Mouse (Mus musculus) limb, embryonic 14.5 days (tissue): ENCODE results near the gene Flot1. TPM values are rescaled to one million over a fixed set of nuclear protein-coding genes. Genes with fewer than 3 reads are reported as not detected.

ENCODE experiments used
- ATAC-seq: fragments of 200-750 bp; cut with Nextera tagmentation; 2 replicates; pipeline ENCODE4 v1.8.0; 2017; ENCODE audit warnings: low read depth, moderate number of reproducible peaks, moderate TSS enrichment; ENCODE audit not compliant: low FRiP score
- DNase-seq: peaks from one replicate; pipeline ENCODE4 v3.0.0-alpha.2; 2015; ENCODE audit warnings: low spot score
- H3K27ac ChIP-seq: fragments of 300-500 bp; sonication (generic); replicated peaks from 2 replicates; pipeline ENCODE4 v1.5.1; 2014; ENCODE audit warnings: low read depth, mild to moderate bottlenecking, low read length, moderate library complexity, mixed read lengths
- H3K27me3 ChIP-seq: fragments of 300-500 bp; sonication (generic); 2 replicates; pipeline ENCODE4 v1.6.1; 2014; ENCODE audit warnings: low read length, mixed read lengths; ENCODE audit not compliant: control insufficient read depth, insufficient read depth
- H3K36me3 ChIP-seq: fragments of 300-500 bp; sonication (generic); 2 replicates; pipeline ENCODE4 v1.6.1; 2014; ENCODE audit warnings: mild to moderate bottlenecking, low read length, moderate library complexity, mixed read lengths; ENCODE audit not compliant: control insufficient read depth, insufficient read depth
- H3K4me1 ChIP-seq: fragments of 300-500 bp; sonication (generic); 2 replicates; pipeline ENCODE4 v1.6.1; 2014; ENCODE audit warnings: antibody characterized with exemption, low read length, mixed read lengths; ENCODE audit not compliant: control insufficient read depth, insufficient read depth
- H3K4me2 ChIP-seq: fragments of 300-500 bp; sonication (generic); replicated peaks from 2 replicates; pipeline ENCODE4 v1.6.1; 2014; ENCODE audit warnings: low read depth, mild to moderate bottlenecking, low read length, moderate library complexity; ENCODE audit not compliant: severe bottlenecking
- H3K4me3 ChIP-seq: fragments of 300-500 bp; sonication (generic); replicated peaks from 2 replicates; pipeline ENCODE4 v1.5.1; 2014; ENCODE audit warnings: low read length
- H3K9ac ChIP-seq: fragments of 300-500 bp; sonication (generic); 2 replicates; pipeline ENCODE4 v1.6.1; 2014; ENCODE audit warnings: mild to moderate bottlenecking, low read depth, low read length, moderate library complexity; ENCODE audit not compliant: severe bottlenecking
- H3K9me3 ChIP-seq: fragments of 300-500 bp; sonication (generic); 2 replicates; pipeline ENCODE4 v1.6.1; 2016; ENCODE audit warnings: low read length; ENCODE audit not compliant: control insufficient read depth
- POLR2A ChIP-seq: fragments of 200-500 bp; IDR thresholded peaks from 2 replicates; pipeline ENCODE4 v1.8.0; 2012; ENCODE audit warnings: inconsistent platforms, mild to moderate bottlenecking, moderate library complexity, borderline replicate concordance; ENCODE audit not compliant: insufficient read depth, insufficient read length; ENCODE audit errors: extremely low read depth
- WGBS: fragments of 180-500 bp; shearing (Covaris S2); extraction: QIAGEN DNeasy Blood & Tissue Kit; methylation state at CpG from one replicate; pipeline ENCODE4 v1.1.7; 2014; 5-methylcytosine and 5-hydroxymethylcytosine counted together
- polyA plus RNA-seq, 2 experiments: library from polyadenylated mRNA; depleted of rRNA in 1 of 2; stranded (reverse) in 1 of 2; unstranded in 1 of 2; fragments of >200 nt; fragmentation: Nextera tagmentation in 1 of 2; extraction: Ambion mirVana in 1 of 2; gene quantifications; 2 replicates each; pipeline versions ENCODE4 v1.2.1 to v1.2.3; 2012 to 2014

Gene Flot1
- polyA plus RNA-seq, 2 experiments, result 47.2 to 66.3 TPM

DNA sequence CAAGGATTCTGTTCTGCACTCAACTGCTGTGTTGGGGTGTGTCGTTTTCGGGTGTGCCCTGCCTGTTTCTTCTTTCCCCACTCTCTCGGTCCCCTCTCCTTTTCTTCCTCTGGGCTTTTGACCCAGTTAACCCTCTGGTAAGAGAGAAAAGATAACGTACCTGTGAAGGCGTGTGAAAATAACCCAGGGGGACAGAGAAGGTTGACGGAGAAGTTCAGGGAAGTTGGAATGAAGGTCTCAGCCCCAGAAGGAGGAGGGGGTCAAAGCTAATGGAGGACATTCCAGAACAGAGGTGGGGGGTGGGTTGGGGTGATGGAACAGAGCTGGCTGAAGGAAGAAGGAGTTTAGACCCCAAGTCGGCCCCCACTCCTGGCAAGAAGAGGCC is 45.9 kb downstream of the Flot1 start:
- Histone ChIP-seq H3K4me1 (peaks cover 39% of the 10 kb centered on the region), H3K36me3 (peaks cover 8% of the 10 kb centered on the region), H3K4me3 (peak overlapping the region; percentile 62), H3K9ac (peak overlapping the region; percentile 83), H3K4me2 (peak overlapping the region; percentile 97), H3K9me3 (no peaks in the 10 kb centered on the region), H3K27me3 (no peaks in the 10 kb centered on the region), H3K27ac (peak overlapping the region; percentile 59)
- TF ChIP-seq POLR2A, result no peak
- 4% methylated on average over 7 of the region's 7 CpGs for WGBS
- DNase-seq, result no peak
- ATAC-seq, result no peak

DNA sequence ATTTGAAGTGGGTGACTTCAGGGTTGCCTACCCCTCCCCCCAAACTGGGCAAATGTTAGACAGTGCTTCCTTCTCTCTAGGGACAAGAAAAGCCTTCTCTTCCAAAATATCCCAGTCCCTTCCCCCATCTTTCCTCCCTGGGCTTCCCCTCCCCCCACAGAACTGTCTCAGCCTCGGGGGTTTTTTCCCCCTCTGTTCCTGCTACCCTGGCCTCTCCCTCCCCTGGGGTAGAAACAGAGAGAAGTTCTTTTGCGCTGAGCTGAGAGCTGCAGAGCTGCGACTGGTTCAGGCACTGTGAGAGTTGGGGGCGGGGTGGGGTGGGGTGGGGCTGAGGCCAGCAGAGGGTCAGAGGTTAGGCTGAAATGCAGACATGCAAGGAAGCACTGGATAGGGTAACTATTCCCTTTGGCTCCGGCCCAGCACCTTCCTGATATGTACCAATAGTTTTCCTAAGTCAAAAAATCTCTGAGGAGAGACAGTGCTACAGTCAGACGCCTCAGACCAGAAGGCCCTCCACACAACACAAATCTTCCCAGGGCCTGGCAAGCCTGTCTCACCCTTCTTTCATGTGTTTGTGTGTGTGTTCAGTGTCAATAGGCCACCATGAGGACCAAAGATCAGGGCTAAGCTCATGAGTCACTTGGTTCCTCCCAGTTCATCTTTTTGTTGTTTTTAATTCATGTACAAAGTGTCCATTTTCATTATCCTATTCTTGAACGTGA is 46.5 kb downstream of the Flot1 start:
- WGBS, result 4% methylated on average over 7 of the region's 7 CpGs
- peak overlapping the region; percentile 97 for H3K4me2 ChIP-seq
- peak overlapping the region; percentile 62 for H3K4me3 ChIP-seq
- H3K27ac ChIP-seq, result peak overlapping the region; percentile 59
- no peaks in the 10 kb centered on the region for H3K27me3 ChIP-seq
- H3K4me1 ChIP-seq, result peaks cover 39% of the 10 kb centered on the region
- H3K9me3 ChIP-seq, result no peaks in the 10 kb centered on the region
- TF ChIP-seq POLR2A, result no peak
- no peak for ATAC-seq
- peak overlapping the region; percentile 83 for H3K9ac ChIP-seq
- DNase-seq, result no peak
- H3K36me3 ChIP-seq, result peaks cover 14% of the 10 kb centered on the region

DNA sequence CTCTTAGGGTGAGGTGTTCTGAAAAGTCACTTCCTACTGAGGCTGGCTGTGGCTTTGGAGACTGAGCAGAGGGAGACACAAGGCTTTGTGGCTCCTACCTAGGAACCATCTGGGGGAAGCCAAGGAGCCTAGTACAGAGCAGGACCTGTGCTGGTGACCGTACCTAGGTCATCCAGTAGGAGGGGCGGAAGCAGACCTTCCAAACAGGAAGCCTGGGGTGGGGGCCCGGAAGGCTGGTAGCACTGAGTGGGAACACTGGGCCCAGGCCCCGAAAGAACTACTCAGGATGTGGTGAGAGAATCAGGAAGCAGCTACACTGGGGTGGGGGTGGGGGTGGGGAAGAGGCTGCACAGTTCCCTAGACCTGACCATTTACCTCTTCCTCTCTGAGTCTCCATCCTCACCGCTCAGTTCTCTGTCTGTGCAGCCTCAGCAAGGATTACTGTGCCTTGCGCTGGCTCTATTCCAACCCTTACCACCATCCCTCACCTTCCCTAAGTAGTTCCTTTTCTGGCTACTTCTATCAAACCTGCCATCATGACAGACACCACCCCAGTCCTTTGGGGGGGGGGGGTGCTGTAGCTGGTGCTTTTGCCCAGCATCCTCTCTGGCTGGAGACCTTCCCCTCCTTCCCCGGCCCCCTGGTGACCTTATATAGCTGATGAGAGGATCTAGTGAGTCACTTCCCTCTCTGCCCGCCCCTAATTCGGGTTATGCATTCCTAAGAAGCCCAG is 47.3 kb downstream of the Flot1 start:
- Histone ChIP-seq H3K4me1 (peaks cover 33% of the 10 kb centered on the region), H3K27ac (no peak overlapping the region), H3K9me3 (no peaks in the 10 kb centered on the region), H3K36me3 (peaks cover 22% of the 10 kb centered on the region), H3K4me2 (peak overlapping the region; percentile 97), H3K27me3 (no peaks in the 10 kb centered on the region), H3K9ac (peak overlapping the region; percentile 83; the same call in 1 of the 2 replicates), H3K4me3 (peak overlapping the region; percentile 62)
- no peak for DNase-seq
- 61% methylated on average over 9 of the region's 9 CpGs for WGBS
- ATAC-seq, result no peak
- no peak for TF ChIP-seq POLR2A

DNA sequence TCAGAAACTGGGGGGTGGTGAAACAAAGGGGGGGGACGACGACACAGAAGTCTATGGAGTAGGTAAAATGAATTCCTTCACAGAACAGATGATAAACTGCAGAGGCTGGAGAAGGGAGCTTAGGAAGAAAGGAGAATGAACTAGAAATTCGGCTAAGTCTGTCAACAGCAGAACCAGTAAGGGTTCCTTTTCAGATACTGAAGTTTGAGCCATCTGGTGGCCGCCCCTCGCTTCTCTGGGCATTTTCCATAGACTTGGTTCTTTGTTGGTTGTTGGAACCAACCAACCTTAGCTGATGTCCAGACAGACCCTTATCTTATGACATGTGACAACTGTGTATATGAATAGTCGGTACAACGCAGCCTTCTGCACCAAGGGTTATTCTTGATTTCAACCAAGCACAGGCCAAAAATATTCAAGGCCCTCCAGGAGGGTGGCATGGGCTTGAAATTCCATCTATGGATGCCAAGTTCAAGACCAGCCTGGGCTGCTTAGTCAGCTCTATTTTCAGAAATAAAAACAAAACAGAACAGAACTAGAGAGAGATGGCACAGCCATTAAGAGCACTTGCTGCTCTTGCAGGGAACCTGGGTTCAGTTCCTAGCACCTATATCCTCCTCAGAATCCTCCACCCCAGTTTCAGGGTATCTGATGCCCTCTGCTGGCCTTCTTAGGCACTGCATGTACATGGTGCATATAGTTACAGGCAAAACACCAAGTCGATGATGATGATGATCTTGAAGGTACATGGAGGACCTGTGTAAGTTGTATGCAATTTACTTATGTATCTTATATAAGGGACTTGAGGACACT is 48.1 kb downstream of the Flot1 start:
- Histone ChIP-seq H3K4me3 (peak overlapping the region; percentile 62), H3K27me3 (no peaks in the 10 kb centered on the region), H3K9me3 (no peaks in the 10 kb centered on the region), H3K4me1 (peaks cover 33% of the 10 kb centered on the region), H3K9ac (peak overlapping the region; percentile 83; the same call in 1 of the 2 replicates), H3K27ac (no peak overlapping the region), H3K4me2 (peak overlapping the region; percentile 97), H3K36me3 (peaks cover 26% of the 10 kb centered on the region)
- ATAC-seq, result no peak
- 82% methylated on average over 8 of the region's 8 CpGs for WGBS
- no peak for DNase-seq
- TF ChIP-seq POLR2A, result no peak
